Mouse (Mus musculus): Measurements from ENCODE around the gene Hnrnpab. TPM values are rescaled to one million over a fixed set of nuclear protein-coding genes. Genes with fewer than 3 reads are reported as not detected.

The Hnrnpab gene
- total RNA-seq, 1 experiment: 505 TPM

GRCm38 (mm10) chr11:51591915-51592314, 14.7 kb downstream of the Hnrnpab start:
- H3K9me3 ChIP-seq (ENCODE audit: control insufficient read depth, insufficient read depth, low read depth, low read length): no peaks in the 10 kb centered on the region
- TF ChIP-seq CHD2 (IDR thresholded peaks at IDR 0.05; ENCODE audit: low read depth, low read length) (0 out of 2 replicates have a peak, but pooled peaks have one; percentile 15), ZC3H11A (IDR thresholded peaks at IDR 0.05; ENCODE audit: borderline replicate concordance, low read depth, low read length) (no peak)
- H3K9ac ChIP-seq (ENCODE audit: insufficient read depth, low read depth, low read length, poor library complexity, severe bottlenecking): no peak overlapping the region
- in situ Hi-C loops (cut with MboI; ENCODE audit: low sequenced_read_pairs in 2 of 2, unreplicated experiment in 2 of 2): no loop called here
- H3K4me3 ChIP-seq (ENCODE audit: insufficient read depth in 1 of 2, low read depth in 1 of 2, low read length in 2 of 2, poor library complexity in 1 of 2, severe bottlenecking in 1 of 2): no peak overlapping the region
- DNase-seq (ENCODE audit: low read depth, low spot score): no peak
- H3K4me1 ChIP-seq (ENCODE audit: control insufficient read depth in 2 of 2, insufficient read depth in 2 of 2, low read length in 2 of 2, poor library complexity in 1 of 2): peaks cover 0 to 2% of the 10 kb centered on the region in 2 experiments; a peak in 2 of 4 replicates
- peaks cover 42% of the 10 kb centered on the region for H3K36me3 ChIP-seq (ENCODE audit: control insufficient read depth, insufficient read depth, low read length, poor library complexity, severe bottlenecking)
- no peak overlapping the region for H3K27ac ChIP-seq (ENCODE audit: insufficient read depth, low read depth, low read length, poor library complexity, severe bottlenecking)

GRCm38 (mm10) chr11:51591168-51591567, 15.5 kb downstream of the Hnrnpab start:
- Histone ChIP-seq H3K9me3 (ENCODE audit: control insufficient read depth, insufficient read depth, low read depth, low read length) (no peaks in the 10 kb centered on the region), H3K27ac (ENCODE audit: insufficient read depth, low read depth, low read length, poor library complexity, severe bottlenecking) (no peak overlapping the region), H3K9ac (ENCODE audit: insufficient read depth, low read depth, low read length, poor library complexity, severe bottlenecking) (no peak overlapping the region), H3K36me3 (ENCODE audit: control insufficient read depth, insufficient read depth, low read length, poor library complexity, severe bottlenecking) (peaks cover 42% of the 10 kb centered on the region), H3K4me1 (ENCODE audit: control insufficient read depth in 2 of 2, insufficient read depth in 2 of 2, low read length in 2 of 2, poor library complexity in 1 of 2) (peaks cover 0 to 4% of the 10 kb centered on the region in 2 experiments; a peak in 2 of 4 replicates), H3K4me3 (ENCODE audit: insufficient read depth in 1 of 2, low read depth in 1 of 2, low read length in 2 of 2, poor library complexity in 1 of 2, severe bottlenecking in 1 of 2) (no peak overlapping the region)
- no peak for DNase-seq (ENCODE audit: low read depth, low spot score)
- TF ChIP-seq MAFK (IDR thresholded peaks at IDR 0.05; ENCODE audit: insufficient read depth, low read depth, low read length): no peak
- TF ChIP-seq CHD2 (IDR thresholded peaks at IDR 0.05; ENCODE audit: low read depth, low read length): no peak
- no peak for TF ChIP-seq ZNF384 (IDR thresholded peaks at IDR 0.05; ENCODE audit: low read depth, low read length)
- no peak for TF ChIP-seq ZC3H11A (IDR thresholded peaks at IDR 0.05; ENCODE audit: borderline replicate concordance, low read depth, low read length)
- TF ChIP-seq HCFC1 (IDR thresholded peaks at IDR 0.05; ENCODE audit: borderline replicate concordance, insufficient read depth, low read length): no peak
- in situ Hi-C loops (cut with MboI; ENCODE audit: low sequenced_read_pairs in 2 of 2, unreplicated experiment in 2 of 2): no loop called here

GRCm38 (mm10) chr11:51590002-51590401, 16.6 kb downstream of the Hnrnpab start:
- no peak for DNase-seq (ENCODE audit: low read depth, low spot score)
- Histone ChIP-seq H3K4me1 (ENCODE audit: control insufficient read depth in 2 of 2, insufficient read depth in 2 of 2, low read length in 2 of 2, poor library complexity in 1 of 2) (peaks cover 0 to 10% of the 10 kb centered on the region in 2 experiments; a peak in 1 of 4 replicates), H3K4me3 (ENCODE audit: insufficient read depth in 1 of 2, low read depth in 1 of 2, low read length in 2 of 2, poor library complexity in 1 of 2, severe bottlenecking in 1 of 2) (no peak overlapping the region), H3K36me3 (ENCODE audit: control insufficient read depth, insufficient read depth, low read length, poor library complexity, severe bottlenecking) (peaks cover 41% of the 10 kb centered on the region), H3K9me3 (ENCODE audit: control insufficient read depth, insufficient read depth, low read depth, low read length) (no peaks in the 10 kb centered on the region), H3K27ac (ENCODE audit: insufficient read depth, low read depth, low read length, poor library complexity, severe bottlenecking) (no peak overlapping the region), H3K9ac (ENCODE audit: insufficient read depth, low read depth, low read length, poor library complexity, severe bottlenecking) (no peak overlapping the region)
- TF ChIP-seq ZNF384 (IDR thresholded peaks at IDR 0.05; ENCODE audit: low read depth, low read length) (0 out of 2 replicates have a peak, but pooled peaks have one; percentile 35), MAFK (IDR thresholded peaks at IDR 0.05; ENCODE audit: insufficient read depth, low read depth, low read length) (no peak)
- in situ Hi-C loops (cut with MboI; ENCODE audit: low sequenced_read_pairs in 2 of 2, unreplicated experiment in 2 of 2): no loop called here

GRCm38 (mm10) chr11:51588833-51589232, 17.8 kb downstream of the Hnrnpab start:
- H3K4me1 ChIP-seq (ENCODE audit: control insufficient read depth in 2 of 2, insufficient read depth in 2 of 2, low read length in 2 of 2, poor library complexity in 1 of 2): peaks cover 0 to 10% of the 10 kb centered on the region in 2 experiments; a peak in 1 of 4 replicates
- no peak for DNase-seq (ENCODE audit: low read depth, low spot score)
- H3K27ac ChIP-seq (ENCODE audit: insufficient read depth, low read depth, low read length, poor library complexity, severe bottlenecking): no peak overlapping the region
- no peak for TF ChIP-seq MAFK (IDR thresholded peaks at IDR 0.05; ENCODE audit: insufficient read depth, low read depth, low read length)
- TF ChIP-seq CHD2 (IDR thresholded peaks at IDR 0.05; ENCODE audit: low read depth, low read length): no peak
- TF ChIP-seq ZNF384 (IDR thresholded peaks at IDR 0.05; ENCODE audit: low read depth, low read length): no peak
- TF ChIP-seq ZC3H11A (IDR thresholded peaks at IDR 0.05; ENCODE audit: borderline replicate concordance, low read depth, low read length): no peak
- TF ChIP-seq HCFC1 (IDR thresholded peaks at IDR 0.05; ENCODE audit: borderline replicate concordance, insufficient read depth, low read length): no peak
- H3K4me3 ChIP-seq (ENCODE audit: insufficient read depth in 1 of 2, low read depth in 1 of 2, low read length in 2 of 2, poor library complexity in 1 of 2, severe bottlenecking in 1 of 2): no peak overlapping the region
- in situ Hi-C loops (cut with MboI; ENCODE audit: low sequenced_read_pairs in 2 of 2, unreplicated experiment in 2 of 2): no loop called here
- no peak overlapping the region for H3K9ac ChIP-seq (ENCODE audit: insufficient read depth, low read depth, low read length, poor library complexity, severe bottlenecking)
- no peaks in the 10 kb centered on the region for H3K9me3 ChIP-seq (ENCODE audit: control insufficient read depth, insufficient read depth, low read depth, low read length)
- peaks cover 31% of the 10 kb centered on the region for H3K36me3 ChIP-seq (ENCODE audit: control insufficient read depth, insufficient read depth, low read length, poor library complexity, severe bottlenecking)

GRCm38 (mm10) chr11:51587059-51587458, 19.6 kb downstream of the Hnrnpab start:
- Histone ChIP-seq H3K4me3 (ENCODE audit: insufficient read depth in 1 of 2, low read depth in 1 of 2, low read length in 2 of 2, poor library complexity in 1 of 2, severe bottlenecking in 1 of 2) (no peak overlapping the region), H3K9ac (ENCODE audit: insufficient read depth, low read depth, low read length, poor library complexity, severe bottlenecking) (no peak overlapping the region), H3K9me3 (ENCODE audit: control insufficient read depth, insufficient read depth, low read depth, low read length) (no peaks in the 10 kb centered on the region), H3K27ac (ENCODE audit: insufficient read depth, low read depth, low read length, poor library complexity, severe bottlenecking) (no peak overlapping the region), H3K4me1 (ENCODE audit: control insufficient read depth in 2 of 2, insufficient read depth in 2 of 2, low read length in 2 of 2, poor library complexity in 1 of 2) (peaks cover 0 to 13% of the 10 kb centered on the region in 2 experiments; a peak in 1 of 4 replicates), H3K36me3 (ENCODE audit: control insufficient read depth, insufficient read depth, low read length, poor library complexity, severe bottlenecking) (peaks cover 18% of the 10 kb centered on the region)
- no peak for TF ChIP-seq CHD2 (IDR thresholded peaks at IDR 0.05; ENCODE audit: low read depth, low read length)
- no peak for TF ChIP-seq ZNF384 (IDR thresholded peaks at IDR 0.05; ENCODE audit: low read depth, low read length)
- TF ChIP-seq MAFK (IDR thresholded peaks at IDR 0.05; ENCODE audit: insufficient read depth, low read depth, low read length): no peak
- TF ChIP-seq HCFC1 (IDR thresholded peaks at IDR 0.05; ENCODE audit: borderline replicate concordance, insufficient read depth, low read length): no peak
- TF ChIP-seq ZC3H11A (IDR thresholded peaks at IDR 0.05; ENCODE audit: borderline replicate concordance, low read depth, low read length): no peak
- no peak for DNase-seq (ENCODE audit: low read depth, low spot score)
- in situ Hi-C loops (cut with MboI; ENCODE audit: low sequenced_read_pairs in 2 of 2, unreplicated experiment in 2 of 2): no loop called here

Data from ES-E14 (cell line).